Mouse (Mus musculus) midbrain, postnatal 0 days (tissue): ENCODE data around the gene Hmgn1. TPM values are rescaled to one million over a fixed set of nuclear protein-coding genes. Genes with fewer than 3 reads are reported as not detected.
"Not testable (repeated sequence)": the region's sequence is repeated elsewhere in the genome, so short reads cannot be mapped to it uniquely, and the experiment has no call there.

Experiments used
- ATAC-seq: fragments of 200-750 bp; cut with Nextera tagmentation; 2 replicates; pipeline ENCODE4 v1.8.0; 2017; ENCODE audit warnings: moderate number of reproducible peaks, mild to moderate bottlenecking, moderate TSS enrichment, moderate library complexity; ENCODE audit not compliant: low FRiP score
- DNase-seq: peaks from one replicate; pipeline ENCODE4 v3.0.0-alpha.2; 2015; ENCODE audit warnings: low spot score
- H3K27ac ChIP-seq: fragments of 300-500 bp; sonication (generic); 2 replicates; pipeline ENCODE4 v1.5.1; 2014; ENCODE audit warnings: low read depth, mild to moderate bottlenecking, low read length, mixed read lengths
- H3K27me3 ChIP-seq: fragments of 300-500 bp; sonication (generic); 2 replicates; pipeline ENCODE4 v1.6.1; 2014; ENCODE audit warnings: low read length, control low read depth, mixed read lengths; ENCODE audit not compliant: insufficient read depth
- H3K36me3 ChIP-seq: fragments of 300-500 bp; sonication (generic); 2 replicates; pipeline ENCODE4 v1.6.1; 2014; ENCODE audit warnings: low read length, control low read depth, mixed read lengths; ENCODE audit not compliant: insufficient read depth
- H3K4me1 ChIP-seq: fragments of 300-500 bp; sonication (generic); 2 replicates; pipeline ENCODE4 v1.6.1; 2014; ENCODE audit warnings: mild to moderate bottlenecking, control low read depth, antibody characterized with exemption, low read length, mixed read lengths; ENCODE audit not compliant: insufficient read depth
- H3K4me2 ChIP-seq: fragments of 300-500 bp; sonication (generic); 2 replicates; pipeline ENCODE4 v1.6.1; 2014; ENCODE audit warnings: low read depth, mild to moderate bottlenecking, low read length, mixed read lengths; ENCODE audit not compliant: poor library complexity, severe bottlenecking
- H3K4me3 ChIP-seq: fragments of 300-500 bp; sonication (generic); 2 replicates; pipeline ENCODE4 v1.5.1; 2014; ENCODE audit warnings: low read depth, mild to moderate bottlenecking, low read length, moderate library complexity
- H3K9ac ChIP-seq: fragments of 300-500 bp; sonication (generic); replicated peaks from 2 replicates; pipeline ENCODE4 v1.6.1; 2014; ENCODE audit warnings: mild to moderate bottlenecking, low read length, moderate library complexity, mixed read lengths; ENCODE audit not compliant: poor library complexity, severe bottlenecking
- H3K9me3 ChIP-seq: fragments of 300-500 bp; sonication (generic); 2 replicates; pipeline ENCODE4 v1.6.1; 2016; ENCODE audit warnings: low read length, control low read depth
- CTCF ChIP-seq: IDR thresholded peaks from 2 replicates; pipeline ENCODE4 v1.5.1; 2016; ENCODE audit warnings: antibody characterized with exemption, mild to moderate bottlenecking
- WGBS: fragments of 180-500 bp; shearing (Covaris S2); extraction: QIAGEN DNeasy Blood & Tissue Kit; methylation state at CpG from one replicate; pipeline ENCODE4 v1.1.7; 2014; 5-methylcytosine and 5-hydroxymethylcytosine counted together
- polyA plus RNA-seq: library from polyadenylated mRNA; unstranded; fragments of >200 nt; fragmentation: Nextera tagmentation; extraction: Ambion mirVana; gene quantifications from 2 replicates; pipeline ENCODE4 v1.2.1, GENCODE M21; 2015
- total RNA-seq: library from RNA; depleted of rRNA; stranded (reverse); fragments of >200 nt; gene quantifications from 2 replicates; pipeline ENCODE4 v1.2.3, GENCODE M21; 2014

Gene Hmgn1
- total and polyA plus RNA-seq, 2 experiments from 2014 or later, result 106 to 202 TPM

DNA sequence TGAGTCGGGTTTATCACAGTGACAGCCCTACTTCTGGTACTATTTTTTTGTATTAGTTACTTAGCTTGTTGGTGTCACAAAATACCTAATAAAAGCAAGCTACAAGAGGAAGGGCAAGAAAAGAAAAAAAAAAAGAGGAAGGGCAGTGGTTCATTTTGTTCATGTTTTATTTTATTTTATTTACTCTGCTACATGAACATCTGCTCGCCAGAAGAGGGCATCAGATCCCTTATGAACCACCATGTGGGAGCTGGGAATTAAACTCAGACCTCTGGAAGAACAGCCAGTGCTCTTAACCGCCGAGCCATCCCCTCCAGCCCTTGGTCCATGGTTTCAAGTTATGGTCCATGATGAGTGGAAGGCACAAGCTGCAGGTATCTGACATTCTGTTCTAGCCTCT, 12.8 kb downstream of the Hmgn1 start:
- Histone ChIP-seq H3K4me3 (no peak overlapping the region), H3K9ac (no peak overlapping the region), H3K9me3 (no peaks in the 10 kb centered on the region), H3K4me2 (no peak overlapping the region), H3K27me3 (no peaks in the 10 kb centered on the region), H3K27ac (no peak overlapping the region), H3K4me1 (no peaks in the 10 kb centered on the region), H3K36me3 (0 out of 2 replicates have a peak, but pooled peaks cover 3% of the 10 kb centered on the region)
- ATAC-seq (no peak), DNase-seq (no peak)
- 49% methylated on average over 4 of the region's 4 CpGs for WGBS
- 0 out of 2 replicates have a peak, but pooled peaks have one; percentile 12 for TF ChIP-seq CTCF

DNA sequence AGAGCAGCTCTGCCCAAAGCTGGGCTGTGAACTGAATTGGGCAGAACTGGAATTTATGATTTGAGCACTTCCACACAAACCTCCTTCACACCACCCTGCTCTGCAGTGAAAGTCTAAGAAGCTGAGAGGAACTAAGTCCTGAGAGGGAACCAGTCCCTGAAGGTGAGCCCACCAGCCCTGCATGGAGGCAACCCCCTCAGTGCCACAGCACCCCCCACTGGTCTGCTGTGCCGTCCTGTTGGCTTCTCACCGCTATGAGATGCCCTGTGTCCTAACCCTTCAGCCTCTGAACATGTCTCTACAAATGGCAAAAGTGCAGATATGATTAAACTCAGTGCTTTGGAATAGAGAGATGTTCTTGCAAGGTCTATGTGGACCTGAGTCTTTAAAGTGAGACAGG, 14.8 kb downstream of the Hmgn1 start:
- Histone ChIP-seq H3K36me3 (no peaks in the 10 kb centered on the region), H3K27ac (no peak overlapping the region), H3K4me1 (no peaks in the 10 kb centered on the region), H3K9ac (no peak overlapping the region), H3K4me3 (no peak overlapping the region), H3K9me3 (no peaks in the 10 kb centered on the region), H3K4me2 (no peak overlapping the region), H3K27me3 (no peaks in the 10 kb centered on the region)
- DNase-seq (no peak), ATAC-seq (no peak)
- no peak for TF ChIP-seq CTCF
- 54% methylated on average over 2 of the region's 2 CpGs for WGBS

DNA sequence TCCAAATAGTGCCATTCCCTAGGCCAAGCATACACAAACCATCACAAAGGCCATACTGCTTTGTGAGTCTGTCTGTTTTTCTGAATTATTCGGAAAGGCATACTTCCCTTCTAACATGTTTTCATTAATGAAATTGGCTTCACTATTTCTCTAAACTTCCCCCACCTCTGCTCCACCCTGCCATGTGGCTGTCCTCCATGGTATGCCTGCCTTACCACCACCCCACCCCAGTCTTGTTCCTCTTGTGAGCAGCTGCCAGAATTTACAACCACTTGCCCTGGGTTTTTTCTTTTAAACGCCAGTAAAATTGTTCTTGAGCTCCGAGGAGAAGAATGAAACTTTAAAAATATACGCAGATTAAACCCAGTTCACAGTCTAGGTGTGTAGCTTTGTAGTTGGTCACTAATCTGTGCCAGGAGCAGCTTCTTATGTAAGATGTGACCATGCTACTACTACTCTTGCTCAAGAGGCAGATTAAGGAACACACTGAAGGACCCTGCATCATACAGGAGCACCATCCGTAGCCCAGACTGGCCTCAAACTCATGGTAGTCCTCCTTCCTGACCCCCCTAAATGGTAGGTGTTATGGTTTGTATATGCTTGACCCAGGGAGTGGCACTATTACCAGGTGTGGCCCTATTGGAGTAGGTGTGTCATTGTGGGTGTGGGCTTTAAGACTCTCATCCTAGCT, 16.7 kb downstream of the Hmgn1 start:
- no peak for DNase-seq
- Histone ChIP-seq H3K9ac (no peak overlapping the region), H3K36me3 (no peaks in the 10 kb centered on the region), H3K4me1 (no peaks in the 10 kb centered on the region), H3K4me3 (no peak overlapping the region), H3K9me3 (peaks cover 3% of the 10 kb centered on the region; the same call in 1 of the 2 replicates), H3K27me3 (no peaks in the 10 kb centered on the region), H3K4me2 (no peak overlapping the region), H3K27ac (no peak overlapping the region)
- ATAC-seq, result no peak
- TF ChIP-seq CTCF, result no peak
- WGBS, result 84% methylated on average over 5 of the region's 5 CpGs

DNA sequence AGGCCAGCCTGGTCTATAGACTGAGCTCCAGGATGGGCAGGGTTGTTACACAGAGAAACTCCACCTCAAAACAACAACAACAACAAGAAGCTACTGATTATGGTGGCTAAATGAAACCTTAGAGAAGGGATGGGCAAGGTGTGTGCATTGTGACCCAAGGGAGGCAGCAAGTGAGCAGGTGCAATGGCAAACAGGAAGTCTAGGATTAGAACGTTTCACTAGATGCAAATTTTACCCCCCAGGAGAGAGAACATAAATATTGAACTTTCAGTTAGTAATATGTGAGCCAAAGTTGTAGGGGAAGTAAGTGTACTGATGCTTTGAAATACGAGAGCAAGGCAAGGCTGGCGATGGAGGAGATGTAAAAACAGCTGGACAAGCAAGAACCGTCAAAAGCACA, 17.9 kb downstream of the Hmgn1 start:
- Histone ChIP-seq H3K4me2 (no peak overlapping the region), H3K9me3 (peaks cover 3% of the 10 kb centered on the region; the same call in 1 of the 2 replicates), H3K27me3 (no peaks in the 10 kb centered on the region), H3K4me1 (no peaks in the 10 kb centered on the region), H3K27ac (no peak overlapping the region), H3K36me3 (no peaks in the 10 kb centered on the region), H3K4me3 (no peak overlapping the region), H3K9ac (no peak overlapping the region)
- 70% methylated on average over 4 of the region's 4 CpGs for WGBS
- no peak for ATAC-seq
- no peak for TF ChIP-seq CTCF
- DNase-seq, result no peak

DNA sequence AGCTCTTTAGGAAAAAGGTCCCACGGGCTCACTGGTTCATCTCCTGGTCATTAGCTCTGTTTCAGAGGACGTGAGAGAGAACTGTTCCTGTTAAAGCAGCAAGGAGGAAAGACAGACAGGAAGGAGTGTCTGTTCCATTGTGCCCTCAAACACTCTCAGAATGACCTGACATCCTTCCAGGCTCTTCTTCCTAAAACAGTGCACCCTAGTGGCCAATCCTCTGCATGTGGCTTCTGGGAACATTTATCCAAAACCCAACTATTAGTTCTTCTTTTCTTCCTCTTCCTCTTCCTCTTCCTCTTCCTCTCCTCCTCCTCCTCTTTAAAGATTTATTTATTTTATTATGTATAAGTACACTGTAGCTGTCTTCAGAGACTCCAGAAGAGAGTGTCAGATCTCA, 24.5 kb downstream of the Hmgn1 start:
- WGBS, result 51% methylated on average over 2 of the region's 2 CpGs
- DNase-seq, result peak; percentile 30
- no peaks in the 10 kb centered on the region for H3K36me3 ChIP-seq
- no peak overlapping the region for H3K4me2 ChIP-seq
- no peaks in the 10 kb centered on the region for H3K27me3 ChIP-seq
- peaks cover 3% of the 10 kb centered on the region; the same call in 1 of the 2 replicates for H3K9me3 ChIP-seq
- no peak overlapping the region for H3K4me3 ChIP-seq
- TF ChIP-seq CTCF, result peak; percentile 60
- H3K27ac ChIP-seq, result no peak overlapping the region
- no peak for ATAC-seq
- H3K9ac ChIP-seq, result no peak overlapping the region
- no peaks in the 10 kb centered on the region for H3K4me1 ChIP-seq

DNA sequence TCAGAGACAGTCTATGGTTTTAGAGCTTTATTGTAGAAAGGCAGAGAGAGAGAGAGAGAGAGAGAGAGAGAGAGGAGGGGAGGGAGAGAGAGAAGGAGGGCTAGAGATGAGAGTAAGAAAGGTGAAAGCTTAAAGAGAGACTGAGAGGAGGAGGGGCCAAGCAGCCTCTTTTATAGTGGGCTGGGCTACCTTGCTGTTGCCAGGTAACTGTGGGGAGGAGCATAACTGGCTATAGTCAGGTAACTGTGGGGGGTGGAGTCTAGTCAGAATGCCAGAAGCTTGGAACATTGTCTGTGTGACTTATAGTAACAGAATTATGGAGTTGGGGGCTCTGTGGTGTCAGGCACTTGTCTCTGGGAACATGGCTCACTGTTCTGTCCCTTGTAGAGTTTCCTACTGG, 29.7 kb downstream of the Hmgn1 start:
- not testable (repeated sequence) for H3K4me3 ChIP-seq, H3K36me3 ChIP-seq, DNase-seq, H3K4me2 ChIP-seq, H3K9me3 ChIP-seq, H3K9ac ChIP-seq, ATAC-seq, H3K27ac ChIP-seq, H3K27me3 ChIP-seq, H3K4me1 ChIP-seq
